Mouse (Mus musculus) kidney, embryonic 14.5 days (tissue): ENCODE data around the gene Hist1h2bn. TPM values are rescaled to one million over a fixed set of nuclear protein-coding genes. Genes with fewer than 3 reads are reported as not detected.
"Not testable (repeated sequence)": the region's sequence is repeated elsewhere in the genome, so short reads cannot be mapped to it uniquely, and the experiment has no call there.

Source experiments
- ATAC-seq: fragments of 200-750 bp; cut with Nextera tagmentation; 2 replicates; pipeline ENCODE4 v1.8.0; 2017; ENCODE audit warnings: moderate number of reproducible peaks, mild to moderate bottlenecking, moderate TSS enrichment, moderate library complexity; ENCODE audit not compliant: low FRiP score, low TSS enrichment
- H3K27ac ChIP-seq: fragments of 300-500 bp; sonication (generic); 2 replicates; pipeline ENCODE4 v1.5.1; 2014; ENCODE audit warnings: low read depth, mild to moderate bottlenecking, low read length, moderate library complexity, mixed read lengths
- H3K27me3 ChIP-seq: fragments of 300-500 bp; sonication (generic); 2 replicates; pipeline ENCODE4 v1.6.1; 2014; ENCODE audit warnings: mild to moderate bottlenecking, low read length; ENCODE audit not compliant: control insufficient read depth, insufficient read depth
- H3K36me3 ChIP-seq: fragments of 300-500 bp; sonication (generic); 2 replicates; pipeline ENCODE4 v1.6.1; 2014; ENCODE audit warnings: low read length, mixed read lengths; ENCODE audit not compliant: control insufficient read depth, insufficient read depth
- H3K4me1 ChIP-seq: fragments of 300-500 bp; sonication (generic); 2 replicates; pipeline ENCODE4 v1.6.1; 2014; ENCODE audit warnings: low read length, mixed read lengths; ENCODE audit not compliant: control insufficient read depth, insufficient read depth
- H3K4me2 ChIP-seq: fragments of 300-500 bp; sonication (generic); replicated peaks from 2 replicates; pipeline ENCODE4 v1.6.1; 2014; ENCODE audit warnings: low read depth, mild to moderate bottlenecking, low read length
- H3K4me3 ChIP-seq: fragments of 300-500 bp; sonication (generic); 2 replicates; pipeline ENCODE4 v1.5.1; 2014; ENCODE audit warnings: mild to moderate bottlenecking, low read length
- H3K9ac ChIP-seq: fragments of 300-500 bp; sonication (generic); 2 replicates; pipeline ENCODE4 v1.6.1; 2014; ENCODE audit warnings: low read depth, mild to moderate bottlenecking, low read length, moderate library complexity
- H3K9me3 ChIP-seq: fragments of 300-500 bp; sonication (generic); 2 replicates; pipeline ENCODE4 v1.6.1; 2016; ENCODE audit warnings: low read length; ENCODE audit not compliant: control insufficient read depth
- WGBS: fragments of 180-500 bp; shearing (Covaris S2); extraction: QIAGEN DNeasy Blood & Tissue Kit; methylation state at CpG from one replicate; pipeline ENCODE4 v1.1.7; 2014; 5-methylcytosine and 5-hydroxymethylcytosine counted together
- polyA plus RNA-seq: library from polyadenylated mRNA; unstranded; fragments of >200 nt; fragmentation: Nextera tagmentation; extraction: Ambion mirVana; gene quantifications from 2 replicates; pipeline ENCODE4 v1.2.1, GENCODE M21; 2014

Gene Hist1h2bn
- polyA plus RNA-seq, 1 experiment from 2014 or later, result 2.0 TPM

DNA sequence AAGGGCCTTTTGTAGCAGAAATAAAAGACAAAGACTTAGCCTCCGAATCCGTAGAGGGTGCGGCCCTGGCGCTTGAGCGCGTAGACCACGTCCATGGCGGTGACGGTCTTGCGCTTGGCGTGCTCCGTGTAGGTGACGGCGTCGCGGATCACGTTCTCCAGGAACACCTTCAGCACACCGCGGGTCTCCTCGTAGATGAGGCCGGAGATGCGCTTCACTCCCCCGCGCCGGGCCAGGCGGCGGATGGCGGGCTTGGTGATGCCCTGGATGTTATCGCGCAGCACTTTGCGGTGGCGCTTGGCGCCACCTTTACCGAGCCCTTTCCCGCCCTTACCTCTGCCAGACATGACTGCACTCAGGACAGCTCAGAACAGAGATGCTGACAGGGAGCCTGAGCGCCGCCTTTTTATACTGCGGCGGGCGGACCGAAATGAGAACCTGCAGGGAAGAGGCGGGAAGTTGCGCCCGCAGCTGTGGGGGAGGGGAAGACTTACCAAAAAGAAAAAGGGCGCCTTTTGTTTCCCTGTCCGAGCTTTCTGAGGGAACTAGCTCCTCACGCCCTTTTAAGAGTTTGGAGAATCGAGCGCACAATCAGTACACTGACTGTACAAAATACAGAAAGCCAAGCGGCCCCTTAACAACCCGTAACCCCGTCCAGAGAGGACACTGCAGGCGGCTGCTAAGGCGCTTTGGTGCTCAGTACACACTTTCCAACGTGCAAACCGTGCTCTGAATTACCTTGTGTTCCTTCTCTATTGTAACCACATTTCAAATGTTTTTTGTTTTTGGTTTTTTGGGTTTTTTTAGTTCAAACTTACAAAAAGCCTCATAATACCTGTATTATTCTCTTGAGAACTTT, 3.5 kb upstream of the Hist1h2bn start, which contains the start of gene Hist1h4k:
Hist1h4k (minus strand) TSS at position 347 of the 859 bp plus-strand sequence.
- H3K9ac ChIP-seq, result peak within 1 kb of the TSS; percentile 77
- H3K27me3 ChIP-seq, H3K36me3 ChIP-seq, H3K9me3 ChIP-seq: not testable (repeated sequence)
- peak within 1 kb of the TSS; percentile 74 for H3K4me2 ChIP-seq
- under 1% methylated on average over 43 of the region's 56 CpGs for WGBS
- H3K27ac ChIP-seq, result peak within 1 kb of the TSS; percentile 96
- peaks cover 16% of the 10 kb centered on the region for H3K4me1 ChIP-seq
- peak within 1 kb of the TSS; percentile 63 for H3K4me3 ChIP-seq
- peak; percentile 89 for ATAC-seq

DNA sequence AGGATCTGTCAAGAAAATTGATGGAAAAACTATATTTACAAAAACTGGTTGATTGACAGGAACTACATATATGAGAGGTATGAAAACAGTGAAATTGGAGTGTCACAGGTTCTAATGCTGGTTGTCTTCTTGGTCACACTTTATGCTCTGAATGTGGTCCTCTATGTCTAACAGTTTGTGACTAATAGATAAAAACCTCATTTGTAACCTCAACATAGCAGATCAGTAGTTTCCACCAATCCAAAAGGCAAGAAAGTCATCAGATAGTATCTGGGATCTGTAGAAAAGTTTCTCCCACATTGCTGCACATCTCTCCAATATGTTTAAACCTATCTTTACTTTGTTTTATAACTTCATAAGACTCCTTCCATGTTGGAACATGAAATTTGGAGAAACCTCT, 2.5 kb upstream of the Hist1h2bn start:
- Histone ChIP-seq H3K4me2 (no peak overlapping the region), H3K4me3 (no peak overlapping the region), H3K4me1 (peaks cover 16% of the 10 kb centered on the region), H3K27me3 (no peaks in the 10 kb centered on the region), H3K27ac (peak overlapping the region; percentile 55; the same call in 1 of the 2 replicates), H3K36me3 (no peaks in the 10 kb centered on the region), H3K9ac (no peak overlapping the region), H3K9me3 (no peaks in the 10 kb centered on the region)
- ATAC-seq, result no peak

DNA sequence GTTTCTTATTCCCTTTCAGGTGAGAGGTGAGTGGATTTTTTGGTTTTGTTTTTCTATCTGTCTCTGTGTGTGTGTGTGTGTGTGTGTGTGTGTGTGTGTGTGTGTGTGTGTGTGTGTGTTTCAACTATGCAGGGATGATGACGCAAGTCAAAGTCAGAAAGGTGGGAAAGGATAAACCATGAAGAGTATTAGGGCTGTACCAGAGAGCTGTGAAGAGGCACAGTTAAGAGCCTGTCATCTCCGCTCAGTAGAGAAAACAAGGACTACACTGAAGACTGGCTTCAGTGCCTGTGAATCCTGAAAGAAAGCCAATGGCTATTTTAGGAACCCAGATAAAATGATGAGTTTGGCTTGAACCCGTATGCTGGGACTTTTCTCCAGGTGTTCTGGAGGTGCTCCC, 2.1 kb upstream of the Hist1h2bn start:
- no peaks in the 10 kb centered on the region for H3K9me3 ChIP-seq
- no peaks in the 10 kb centered on the region for H3K27me3 ChIP-seq
- 66% methylated on average over 3 of the region's 3 CpGs for WGBS
- H3K4me1 ChIP-seq, result peaks cover 16% of the 10 kb centered on the region
- peak overlapping the region; percentile 95 for H3K27ac ChIP-seq
- no peaks in the 10 kb centered on the region for H3K36me3 ChIP-seq
- no peak overlapping the region for H3K4me2 ChIP-seq
- H3K9ac ChIP-seq, result no peak overlapping the region
- no peak overlapping the region for H3K4me3 ChIP-seq
- no peak for ATAC-seq

DNA sequence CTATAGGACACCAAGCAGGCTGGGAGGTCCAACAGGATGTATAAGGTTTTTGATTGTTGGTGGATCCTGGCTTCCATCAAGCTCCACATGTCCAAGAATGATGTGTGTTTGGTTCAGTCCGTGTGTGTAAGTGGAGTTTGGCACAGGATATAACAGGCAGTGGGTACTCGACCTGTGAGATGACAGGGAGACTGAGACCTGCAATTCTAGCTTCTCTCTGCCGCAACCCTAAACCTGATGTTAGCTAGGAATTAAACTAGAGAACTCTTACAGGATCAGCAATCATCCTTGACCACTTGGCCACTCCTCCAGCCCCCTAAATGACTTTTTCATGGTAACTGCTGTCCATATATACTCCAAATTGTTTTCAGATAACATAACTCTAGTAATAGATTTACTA, 1.6 kb upstream of the Hist1h2bn start:
- Histone ChIP-seq H3K4me2 (peak overlapping the region; percentile 59), H3K36me3 (no peaks in the 10 kb centered on the region), H3K27ac (peak overlapping the region; percentile 95), H3K9ac (peak overlapping the region; percentile 78; the same call in 1 of the 2 replicates), H3K4me1 (peaks cover 16% of the 10 kb centered on the region), H3K4me3 (peak overlapping the region; percentile 43; the same call in 1 of the 2 replicates), H3K9me3 (no peaks in the 10 kb centered on the region), H3K27me3 (no peaks in the 10 kb centered on the region)
- no peak for ATAC-seq
- WGBS, result 23% methylated on average over 3 of the region's 3 CpGs

DNA sequence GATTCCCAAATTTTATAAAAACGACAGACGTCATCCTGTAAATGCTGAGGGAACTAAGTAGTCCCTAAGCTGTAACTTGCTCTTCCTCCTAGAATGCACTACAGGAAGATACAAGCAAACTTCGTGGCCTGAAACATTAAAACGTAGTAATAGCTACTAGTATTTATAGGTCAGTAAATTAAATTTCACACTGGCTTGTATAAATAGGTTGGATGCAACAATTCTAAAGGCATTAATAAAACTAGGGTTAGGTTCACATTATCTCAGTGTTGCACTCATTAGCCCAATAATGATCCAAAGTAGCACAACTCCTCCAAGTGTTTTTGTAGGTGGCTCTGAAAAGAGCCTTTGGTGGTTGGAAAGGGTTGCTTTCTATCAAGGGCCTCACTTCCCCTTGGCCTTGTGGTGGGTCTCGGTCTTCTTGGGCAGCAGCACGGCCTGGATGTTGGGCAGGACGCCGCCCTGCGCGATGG, 836 bp upstream of the Hist1h2bn start:
- peak overlapping the region; percentile 59 for H3K4me2 ChIP-seq
- no peaks in the 10 kb centered on the region for H3K9me3 ChIP-seq
- H3K27me3 ChIP-seq, result no peaks in the 10 kb centered on the region
- H3K9ac ChIP-seq, result peak overlapping the region; percentile 78
- H3K4me3 ChIP-seq, result peak overlapping the region; percentile 43
- peaks cover 16% of the 10 kb centered on the region for H3K4me1 ChIP-seq
- WGBS, result 3% methylated on average over 8 of the region's 10 CpGs
- ATAC-seq, result no peak
- no peaks in the 10 kb centered on the region; the same call in 1 of the 2 replicates for H3K36me3 ChIP-seq
- peak overlapping the region; percentile 95 for H3K27ac ChIP-seq

DNA sequence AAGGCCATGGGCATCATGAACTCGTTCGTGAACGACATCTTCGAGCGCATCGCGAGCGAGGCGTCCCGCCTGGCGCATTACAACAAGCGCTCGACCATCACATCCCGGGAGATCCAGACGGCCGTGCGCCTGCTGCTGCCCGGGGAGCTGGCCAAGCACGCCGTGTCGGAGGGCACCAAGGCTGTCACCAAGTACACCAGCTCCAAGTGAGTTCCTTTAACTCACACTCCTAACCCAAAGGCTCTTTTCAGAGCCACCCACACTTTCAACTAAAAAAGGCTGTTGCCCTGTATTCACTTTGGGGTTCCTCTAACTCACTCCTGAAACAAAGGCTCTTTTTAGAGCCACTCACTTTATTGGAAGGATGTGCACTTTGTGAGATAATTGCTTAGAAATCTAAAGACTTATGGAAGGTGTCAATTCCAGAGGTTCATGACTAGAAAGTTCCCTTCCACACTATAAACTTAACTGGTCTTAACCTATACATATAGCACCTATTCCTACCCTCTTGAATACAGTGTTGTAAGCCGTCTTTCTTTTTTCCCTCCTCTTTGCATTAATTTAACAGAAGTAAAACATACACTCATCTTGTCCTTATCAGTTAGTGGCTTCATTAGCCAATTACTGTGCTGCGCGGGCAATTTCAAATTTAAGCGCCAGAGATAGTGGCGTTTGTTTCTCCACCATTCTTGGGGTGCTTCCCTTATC, 525 bp downstream of the Hist1h2bn start:
- peak overlapping the region; percentile 35 for H3K4me3 ChIP-seq
- 2% methylated on average over 23 of the region's 26 CpGs for WGBS
- not testable (repeated sequence) for ATAC-seq, H3K27me3 ChIP-seq, H3K9me3 ChIP-seq, H3K4me1 ChIP-seq, H3K36me3 ChIP-seq
- peak overlapping the region; percentile 61 for H3K9ac ChIP-seq
- peak overlapping the region; percentile 95 for H3K27ac ChIP-seq
- H3K4me2 ChIP-seq, result peak overlapping the region; percentile 59

DNA sequence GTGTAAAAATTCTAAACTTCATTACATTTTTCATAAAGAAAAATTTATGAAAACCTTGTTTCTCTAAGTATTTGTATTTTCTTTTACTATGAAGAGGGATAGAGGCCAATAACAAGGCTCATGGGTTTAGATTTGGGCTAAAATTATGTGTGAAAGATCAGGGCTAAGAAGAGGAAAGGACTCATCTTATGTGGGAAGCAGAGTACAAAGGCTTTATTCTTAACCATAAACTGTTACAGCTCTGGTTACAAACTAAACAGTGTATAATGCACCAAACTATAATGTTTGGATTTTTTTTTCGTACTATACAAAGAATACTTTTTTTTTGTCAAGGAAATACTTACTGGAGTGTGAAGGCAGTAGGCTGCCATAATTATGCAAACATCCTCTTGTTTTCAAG, 1.8 kb downstream of the Hist1h2bn start:
- H3K4me1 ChIP-seq, result peaks cover 10% of the 10 kb centered on the region; the same call in 1 of the 2 replicates
- H3K4me2 ChIP-seq, result peak overlapping the region; percentile 55
- H3K36me3 ChIP-seq, result no peaks in the 10 kb centered on the region; the same call in 1 of the 2 replicates
- no peak overlapping the region for H3K27ac ChIP-seq
- WGBS, result 39% methylated on average over 1 of the region's 1 CpGs
- H3K4me3 ChIP-seq, result no peak overlapping the region; the same call in 1 of the 2 replicates
- ATAC-seq, result no peak
- no peaks in the 10 kb centered on the region for H3K9me3 ChIP-seq
- no peaks in the 10 kb centered on the region for H3K27me3 ChIP-seq
- H3K9ac ChIP-seq, result peak overlapping the region; percentile 42; the same call in 1 of the 2 replicates

DNA sequence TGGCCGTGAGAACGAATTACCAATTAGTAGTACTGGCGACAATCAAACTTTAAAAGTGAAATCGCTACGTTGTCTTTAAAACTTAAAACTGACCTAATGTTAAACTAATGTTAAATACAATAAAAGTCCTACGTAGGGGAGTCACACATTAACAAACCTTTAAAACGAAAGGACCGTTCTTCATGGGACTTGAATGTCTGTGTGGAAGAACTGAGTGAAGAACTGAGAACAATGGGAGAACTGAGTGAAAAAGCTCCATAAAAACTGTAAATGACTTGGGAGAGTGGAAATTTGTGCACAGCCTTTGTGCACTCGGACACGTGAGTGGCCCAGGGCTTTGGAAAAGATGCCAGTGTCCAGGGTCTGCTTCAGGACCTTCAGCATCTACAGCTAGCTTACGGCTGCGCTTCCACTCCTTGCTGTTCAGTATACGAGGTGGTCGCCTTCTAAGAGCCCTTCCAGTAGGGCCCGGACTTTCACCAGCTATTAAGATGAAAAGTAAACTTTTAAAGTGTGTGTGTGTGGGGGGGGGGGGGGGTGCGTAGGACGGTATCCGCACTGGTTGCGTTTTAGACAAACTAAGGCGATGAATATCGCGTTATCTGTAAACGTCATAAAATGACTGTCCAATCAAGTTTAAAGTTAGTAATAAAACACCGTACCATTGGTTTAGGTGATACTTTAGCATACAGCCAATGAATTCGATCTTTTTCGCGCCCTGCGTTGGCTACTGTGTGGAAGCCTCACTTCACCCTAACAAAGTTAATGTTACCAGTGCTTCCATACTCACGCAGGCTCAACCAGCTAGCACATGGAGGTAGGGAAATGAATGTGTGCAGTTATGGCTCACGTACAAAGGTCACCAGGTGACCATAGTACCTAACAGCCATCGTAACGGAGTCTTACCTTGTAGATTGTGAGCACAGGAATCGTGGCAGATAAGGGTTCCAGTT, 25.2 kb downstream of the Hist1h2bn start:
- Histone ChIP-seq H3K27me3 (no peaks in the 10 kb centered on the region), H3K36me3 (no peaks in the 10 kb centered on the region), H3K27ac (peak overlapping the region; percentile 99), H3K4me2 (peak overlapping the region; percentile 88), H3K4me1 (peaks cover 10% of the 10 kb centered on the region), H3K9me3 (no peaks in the 10 kb centered on the region), H3K4me3 (peak overlapping the region; percentile 74), H3K9ac (peak overlapping the region; percentile 96)
- peak; percentile 80 for ATAC-seq
- 4% methylated on average over 33 of the region's 33 CpGs for WGBS
